Mouse (Mus musculus): Measurements from ENCODE around the gene 3110082I17Rik. TPM values are rescaled to one million over a fixed set of nuclear protein-coding genes. Genes with fewer than 3 reads are reported as not detected.

The 3110082I17Rik gene
- polyA plus RNA-seq, 1 experiment from 2014 or later = 39.7 TPM

DNA sequence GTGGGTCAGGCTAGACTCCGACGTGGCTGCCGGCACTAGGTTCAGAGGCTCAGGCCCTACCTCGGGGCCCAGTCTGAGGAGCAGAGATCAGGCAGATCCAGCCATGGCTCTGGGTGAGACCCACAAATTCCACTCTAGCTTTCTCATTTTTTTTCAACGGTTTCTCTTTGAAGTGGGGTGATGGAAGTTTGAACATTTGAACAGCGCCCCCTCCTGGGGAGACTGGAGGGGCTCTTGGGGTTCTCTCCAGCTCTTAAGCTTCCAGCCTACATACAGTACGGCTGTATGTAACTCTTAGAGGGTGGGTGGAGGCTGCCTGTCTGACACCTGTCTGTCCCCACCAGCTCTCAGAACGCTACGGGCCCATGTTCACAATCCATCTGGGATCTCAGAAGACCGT is 106.8 kb downstream of the 3110082I17Rik start:
- H3K9me3 ChIP-seq (ENCODE audit: control insufficient read depth, low read length) = no peaks in the 10 kb centered on the region
- no peaks in the 10 kb centered on the region for H3K36me3 ChIP-seq (ENCODE audit: control insufficient read depth, insufficient read depth, low read length)
- no peak overlapping the region for H3K27ac ChIP-seq (replicated peaks; ENCODE audit: low read depth, low read length)
- 61% methylated on average over 10 of the region's 10 CpGs for WGBS
- no peak overlapping the region for H3K4me2 ChIP-seq (ENCODE audit: low read depth, severe bottlenecking)
- H3K4me1 ChIP-seq (ENCODE audit: control insufficient read depth, insufficient read depth, low read length) = peaks cover 10% of the 10 kb centered on the region
- ATAC-seq (ENCODE audit: insufficient number of reproducible peaks, low FRiP score, low TSS enrichment, low read depth) (no peak), DNase-seq (ENCODE audit: low spot score) (peak; percentile 58)
- H3K4me3 ChIP-seq (ENCODE audit: low read depth, low read length) = no peak overlapping the region
- no peak overlapping the region for H3K9ac ChIP-seq (ENCODE audit: low read length)
- no peaks in the 10 kb centered on the region for H3K27me3 ChIP-seq (ENCODE audit: control insufficient read depth, insufficient read depth, low read length)

DNA sequence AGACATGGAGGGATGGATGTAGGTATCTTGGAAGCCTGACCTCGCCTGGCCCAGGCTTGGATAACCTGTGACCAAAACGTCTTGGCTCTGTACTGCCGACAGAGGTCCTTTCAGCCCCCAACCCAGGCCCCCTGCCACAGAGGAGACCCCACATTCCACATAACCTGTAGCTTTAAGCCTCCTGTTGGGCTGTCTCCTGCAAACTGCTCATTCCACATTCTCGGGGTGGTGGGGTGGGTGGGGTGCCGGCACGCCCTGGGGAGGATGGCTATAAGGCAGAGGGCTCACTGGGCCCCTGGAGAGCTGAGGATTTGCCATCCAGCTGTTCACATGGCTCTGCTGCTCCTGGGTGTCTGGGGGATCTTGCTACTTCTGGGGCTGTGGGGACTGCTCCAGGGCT is 108.0 kb downstream of the 3110082I17Rik start, which contains the start of gene Cyp2w1:
Gene Cyp2w1 (plus strand): TSS at position 301 of the 400 bp plus-strand sequence.
- Histone ChIP-seq H3K9me3 (ENCODE audit: control insufficient read depth, low read length) (no peaks in the 10 kb centered on the region), H3K27ac (replicated peaks; ENCODE audit: low read depth, low read length) (no peak within 1 kb of the TSS), H3K4me2 (ENCODE audit: low read depth, severe bottlenecking) (0 out of 2 replicates have a peak within 1 kb of the TSS, but pooled peaks have one; percentile 7), H3K36me3 (ENCODE audit: control insufficient read depth, insufficient read depth, low read length) (no peaks in the 10 kb centered on the region), H3K4me3 (ENCODE audit: low read depth, low read length) (no peak within 1 kb of the TSS), H3K4me1 (ENCODE audit: control insufficient read depth, insufficient read depth, low read length) (peaks cover 10% of the 10 kb centered on the region), H3K9ac (ENCODE audit: low read length) (0 out of 2 replicates have a peak within 1 kb of the TSS, but pooled peaks have one; percentile 18), H3K27me3 (ENCODE audit: control insufficient read depth, insufficient read depth, low read length) (no peaks in the 10 kb centered on the region)
- no peak for DNase-seq (ENCODE audit: low spot score)
- no peak for ATAC-seq (ENCODE audit: insufficient number of reproducible peaks, low FRiP score, low TSS enrichment, low read depth)
- WGBS = 48% methylated on average over 6 of the region's 6 CpGs

DNA sequence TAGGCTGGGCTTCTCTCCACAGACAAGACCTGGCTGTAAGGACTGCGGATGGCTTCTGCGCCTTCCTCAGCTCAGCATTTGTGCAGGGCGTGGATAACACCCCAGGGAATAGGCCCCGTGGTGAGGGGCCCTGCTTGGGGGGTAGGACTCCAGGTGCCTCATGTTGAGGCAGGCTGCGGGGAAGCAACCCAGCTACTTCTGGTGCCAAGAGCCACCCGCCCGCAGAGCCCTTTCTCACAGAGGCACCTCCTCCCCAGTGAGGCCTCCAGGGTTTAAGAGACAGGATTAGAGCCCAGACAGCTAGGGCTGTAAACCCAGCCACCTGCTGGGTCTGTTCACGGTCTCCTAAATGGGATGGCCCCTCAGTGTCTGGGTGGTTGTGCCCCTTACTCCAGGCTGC is 108.7 kb downstream of the 3110082I17Rik start:
- Histone ChIP-seq H3K36me3 (ENCODE audit: control insufficient read depth, insufficient read depth, low read length) (no peaks in the 10 kb centered on the region), H3K9me3 (ENCODE audit: control insufficient read depth, low read length) (no peaks in the 10 kb centered on the region), H3K4me2 (ENCODE audit: low read depth, severe bottlenecking) (0 out of 2 replicates have a peak overlapping the region, but pooled peaks have one; percentile 7), H3K4me1 (ENCODE audit: control insufficient read depth, insufficient read depth, low read length) (peaks cover 10% of the 10 kb centered on the region), H3K4me3 (ENCODE audit: low read depth, low read length) (no peak overlapping the region), H3K9ac (ENCODE audit: low read length) (0 out of 2 replicates have a peak overlapping the region, but pooled peaks have one; percentile 18), H3K27me3 (ENCODE audit: control insufficient read depth, insufficient read depth, low read length) (no peaks in the 10 kb centered on the region), H3K27ac (replicated peaks; ENCODE audit: low read depth, low read length) (no peak overlapping the region)
- no peak for DNase-seq (ENCODE audit: low spot score)
- 20% methylated on average over 8 of the region's 8 CpGs for WGBS
- ATAC-seq (ENCODE audit: insufficient number of reproducible peaks, low FRiP score, low TSS enrichment, low read depth) = no peak

DNA sequence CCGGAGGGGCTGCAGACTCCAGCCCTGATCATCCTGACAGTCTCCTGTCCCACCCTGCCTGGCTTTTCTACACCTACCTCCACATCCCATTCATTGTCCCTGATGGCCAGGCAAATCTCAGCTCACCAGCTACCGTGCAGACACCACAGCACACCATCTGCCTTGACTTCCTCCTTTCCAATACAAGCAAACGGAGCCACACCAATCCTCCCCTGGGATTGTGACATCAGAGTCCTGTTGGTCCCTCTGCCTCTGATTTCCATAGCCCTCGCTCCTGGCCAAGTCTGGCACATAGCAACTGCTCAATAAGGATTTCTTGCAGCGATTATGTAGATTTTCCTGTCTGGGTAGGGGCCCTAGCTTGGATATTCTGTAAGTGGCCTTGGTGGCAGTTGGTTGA is 109.2 kb downstream of the 3110082I17Rik start, which contains the start of gene Cox19:
Gene Cox19 (minus strand): TSS at position 285 of the 400 bp plus-strand sequence.
- Histone ChIP-seq H3K36me3 (ENCODE audit: control insufficient read depth, insufficient read depth, low read length) (no peaks in the 10 kb centered on the region), H3K4me2 (ENCODE audit: low read depth, severe bottlenecking) (peak within 1 kb of the TSS; percentile 7; the same call in 1 of the 2 replicates), H3K27me3 (ENCODE audit: control insufficient read depth, insufficient read depth, low read length) (no peaks in the 10 kb centered on the region), H3K4me1 (ENCODE audit: control insufficient read depth, insufficient read depth, low read length) (peaks cover 10% of the 10 kb centered on the region), H3K9ac (ENCODE audit: low read length) (0 out of 2 replicates have a peak within 1 kb of the TSS, but pooled peaks have one; percentile 18), H3K27ac (replicated peaks; ENCODE audit: low read depth, low read length) (no peak within 1 kb of the TSS; the same call in 1 of the 2 replicates), H3K4me3 (ENCODE audit: low read depth, low read length) (no peak within 1 kb of the TSS), H3K9me3 (ENCODE audit: control insufficient read depth, low read length) (no peaks in the 10 kb centered on the region)
- ATAC-seq (ENCODE audit: insufficient number of reproducible peaks, low FRiP score, low TSS enrichment, low read depth) (no peak), DNase-seq (ENCODE audit: low spot score) (no peak)
- 53% methylated on average over 5 of the region's 5 CpGs for WGBS

DNA sequence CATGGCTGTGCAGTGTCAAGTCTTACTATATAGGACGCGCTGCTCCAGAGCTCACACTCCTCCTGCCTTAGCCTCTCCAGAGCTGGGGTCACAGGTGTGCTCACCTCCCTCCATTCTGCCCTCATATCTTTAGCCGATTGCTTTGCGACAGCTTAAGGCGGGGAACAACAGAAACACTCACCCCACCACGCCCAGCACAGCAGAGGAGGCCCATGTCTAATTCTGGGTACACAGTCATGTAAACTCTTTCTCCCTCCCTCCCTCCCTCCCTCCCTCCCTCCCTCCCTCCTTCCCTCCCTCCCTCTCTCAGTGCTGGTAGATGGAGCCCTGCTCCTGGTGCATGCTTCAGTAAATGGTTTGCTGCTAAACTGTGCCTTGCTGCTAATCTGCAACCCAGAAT is 110.6 kb downstream of the 3110082I17Rik start:
- Histone ChIP-seq H3K9ac (ENCODE audit: low read length) (no peak overlapping the region), H3K27ac (replicated peaks; ENCODE audit: low read depth, low read length) (no peak overlapping the region), H3K27me3 (ENCODE audit: control insufficient read depth, insufficient read depth, low read length) (no peaks in the 10 kb centered on the region), H3K36me3 (ENCODE audit: control insufficient read depth, insufficient read depth, low read length) (no peaks in the 10 kb centered on the region), H3K4me1 (ENCODE audit: control insufficient read depth, insufficient read depth, low read length) (peaks cover 13% of the 10 kb centered on the region), H3K4me2 (ENCODE audit: low read depth, severe bottlenecking) (no peak overlapping the region), H3K4me3 (ENCODE audit: low read depth, low read length) (no peak overlapping the region), H3K9me3 (ENCODE audit: control insufficient read depth, low read length) (no peaks in the 10 kb centered on the region)
- ATAC-seq (ENCODE audit: insufficient number of reproducible peaks, low FRiP score, low TSS enrichment, low read depth) = no peak
- no peak for DNase-seq (ENCODE audit: low spot score)
- 74% methylated on average over 6 of the region's 6 CpGs for WGBS

DNA sequence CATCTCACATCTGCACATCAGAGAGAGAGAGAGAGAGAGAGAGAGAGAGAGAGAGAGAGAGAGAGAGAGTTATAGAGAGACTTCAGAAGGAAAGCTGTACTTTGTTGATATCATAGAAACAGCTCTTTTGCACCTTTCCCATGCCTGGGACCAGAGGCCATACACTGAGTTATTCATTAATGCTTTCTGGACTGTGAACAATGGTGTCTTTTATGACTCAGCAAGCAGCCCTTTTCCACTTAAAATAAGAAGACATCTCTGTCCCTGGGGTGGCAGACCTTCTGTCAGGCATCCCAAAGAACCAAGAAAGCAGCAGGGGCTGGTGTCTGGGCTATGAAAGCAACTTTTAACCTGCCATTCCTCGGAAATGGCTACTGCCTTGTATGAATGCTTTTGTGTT is 113.1 kb downstream of the 3110082I17Rik start:
- peaks cover 19% of the 10 kb centered on the region for H3K4me1 ChIP-seq (ENCODE audit: control insufficient read depth, insufficient read depth, low read length)
- 71% methylated on average over 1 of the region's 1 CpGs for WGBS
- no peaks in the 10 kb centered on the region for H3K9me3 ChIP-seq (ENCODE audit: control insufficient read depth, low read length)
- H3K36me3 ChIP-seq (ENCODE audit: control insufficient read depth, insufficient read depth, low read length) = peaks cover 2% of the 10 kb centered on the region; the same call in 1 of the 2 replicates
- DNase-seq (ENCODE audit: low spot score) (no peak), ATAC-seq (ENCODE audit: insufficient number of reproducible peaks, low FRiP score, low TSS enrichment, low read depth) (no peak)
- H3K4me2 ChIP-seq (ENCODE audit: low read depth, severe bottlenecking) = no peak overlapping the region
- no peaks in the 10 kb centered on the region for H3K27me3 ChIP-seq (ENCODE audit: control insufficient read depth, insufficient read depth, low read length)
- H3K9ac ChIP-seq (ENCODE audit: low read length) = no peak overlapping the region
- H3K27ac ChIP-seq (replicated peaks; ENCODE audit: low read depth, low read length) = no peak overlapping the region
- no peak overlapping the region for H3K4me3 ChIP-seq (ENCODE audit: low read depth, low read length)

DNA sequence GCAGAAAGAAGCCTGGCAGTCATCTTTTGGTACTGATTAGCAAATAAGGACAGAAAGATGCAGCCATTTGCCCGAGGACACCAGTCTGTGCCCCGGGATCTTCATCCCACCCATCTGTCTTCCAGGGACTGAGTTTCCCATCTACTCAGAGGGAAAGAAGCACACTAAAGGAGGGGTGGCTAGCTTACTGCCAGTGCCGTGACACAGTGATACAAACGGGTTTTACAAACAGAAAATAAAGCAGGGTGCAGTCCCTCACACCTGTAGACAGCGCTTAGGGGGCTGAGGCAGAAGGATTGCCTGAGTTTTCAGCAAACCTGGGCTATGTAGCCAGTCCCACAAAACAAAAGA is 115.0 kb downstream of the 3110082I17Rik start:
- Histone ChIP-seq H3K9ac (ENCODE audit: low read length) (no peak overlapping the region), H3K9me3 (ENCODE audit: control insufficient read depth, low read length) (no peaks in the 10 kb centered on the region), H3K4me3 (ENCODE audit: low read depth, low read length) (peak overlapping the region; percentile 93), H3K27me3 (ENCODE audit: control insufficient read depth, insufficient read depth, low read length) (no peaks in the 10 kb centered on the region), H3K36me3 (ENCODE audit: control insufficient read depth, insufficient read depth, low read length) (peaks cover 9% of the 10 kb centered on the region; the same call in 1 of the 2 replicates), H3K4me1 (ENCODE audit: control insufficient read depth, insufficient read depth, low read length) (peaks cover 9% of the 10 kb centered on the region), H3K4me2 (ENCODE audit: low read depth, severe bottlenecking) (peak overlapping the region; percentile 34), H3K27ac (replicated peaks; ENCODE audit: low read depth, low read length) (no peak overlapping the region)
- no peak for DNase-seq (ENCODE audit: low spot score)
- ATAC-seq (ENCODE audit: insufficient number of reproducible peaks, low FRiP score, low TSS enrichment, low read depth) = 0 out of 2 replicates have a peak, but pooled peaks have one; percentile 28
- 9% methylated on average over 5 of the region's 5 CpGs for WGBS

DNA sequence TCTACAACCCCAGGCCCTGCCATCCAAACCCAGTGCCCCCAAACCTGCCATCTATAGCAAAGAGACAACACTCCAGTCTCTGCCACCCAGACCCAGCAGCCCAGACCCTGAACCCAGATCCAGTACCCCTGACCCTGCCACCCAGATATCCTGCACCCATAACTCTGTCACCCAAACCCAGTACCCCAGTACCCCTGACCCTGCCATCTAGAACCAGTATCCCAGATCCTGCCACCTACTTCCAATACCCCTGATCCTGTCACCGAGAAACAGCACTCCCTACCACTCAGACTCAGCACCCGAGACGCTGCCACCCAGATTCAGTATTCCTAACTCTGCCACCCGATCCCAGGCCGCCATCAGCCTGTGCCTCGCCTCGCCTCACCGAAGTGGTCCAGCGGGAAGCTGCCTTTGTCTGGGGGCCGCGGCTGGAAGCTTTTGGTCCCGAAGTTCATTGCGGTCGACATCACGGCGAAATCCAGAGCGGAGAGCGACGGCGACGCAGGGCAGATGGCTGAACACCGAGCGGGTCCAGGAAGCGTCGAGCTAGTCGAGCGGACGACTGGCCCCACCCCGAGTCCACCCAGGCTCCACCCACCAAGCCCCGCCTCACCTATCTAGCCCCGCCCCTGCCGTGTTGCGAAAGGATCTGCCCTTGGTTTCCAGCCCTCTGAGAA is 115.5 kb downstream of the 3110082I17Rik start:
- peaks cover 9% of the 10 kb centered on the region for H3K4me1 ChIP-seq (ENCODE audit: control insufficient read depth, insufficient read depth, low read length)
- peak; percentile 81; the same call in 1 of the 2 replicates for ATAC-seq (ENCODE audit: insufficient number of reproducible peaks, low FRiP score, low TSS enrichment, low read depth)
- H3K4me3 ChIP-seq (ENCODE audit: low read depth, low read length) = peak overlapping the region; percentile 93
- DNase-seq (ENCODE audit: low spot score) = peak; percentile 97
- peak overlapping the region; percentile 47; the same call in 1 of the 2 replicates for H3K27ac ChIP-seq (replicated peaks; ENCODE audit: low read depth, low read length)
- H3K27me3 ChIP-seq (ENCODE audit: control insufficient read depth, insufficient read depth, low read length) = no peaks in the 10 kb centered on the region
- peak overlapping the region; percentile 84 for H3K9ac ChIP-seq (ENCODE audit: low read length)
- peaks cover 10% of the 10 kb centered on the region; the same call in 1 of the 2 replicates for H3K36me3 ChIP-seq (ENCODE audit: control insufficient read depth, insufficient read depth, low read length)
- under 1% methylated on average over 32 of the region's 33 CpGs for WGBS
- no peaks in the 10 kb centered on the region for H3K9me3 ChIP-seq (ENCODE audit: control insufficient read depth, low read length)
- peak overlapping the region; percentile 97 for H3K4me2 ChIP-seq (ENCODE audit: low read depth, severe bottlenecking)
